Mouse (Mus musculus) megakaryocyte-erythroid progenitor cell, adult 5-6 weeks (primary cell): Measurements from ENCODE around the gene Pla2g2c. TPM values are rescaled to one million over a fixed set of nuclear protein-coding genes. Genes with fewer than 3 reads are reported as not detected.
A peak's percentile ranks its signal among the peaks of the same experiment; 100 is the strongest.

ENCODE experiments used
- ATAC-seq: replicated peaks from 2 replicates; pipeline ENCODE4 v1.8.0; 2016; ENCODE audit warnings: mild to moderate bottlenecking, inconsistent platforms; ENCODE audit not compliant: severe bottlenecking, poor library complexity, low FRiP score, low TSS enrichment
- total RNA-seq, 2 experiments: library from RNA; stranded (forward) in 1 of 2; stranded (reverse) in 1 of 2; fragments of 200-1000, 215-1000 nt in 1 of 2; fragments of >200 nt in 1 of 2; fragmentation: Nextera tagmentation in 1 of 2; gene quantifications; 2 replicates each; pipeline ENCODE4 v1.2.3; 2014 to 2017

The Pla2g2c gene
- total RNA-seq, 2 experiments from 2014 or later, result not detected

DNA sequence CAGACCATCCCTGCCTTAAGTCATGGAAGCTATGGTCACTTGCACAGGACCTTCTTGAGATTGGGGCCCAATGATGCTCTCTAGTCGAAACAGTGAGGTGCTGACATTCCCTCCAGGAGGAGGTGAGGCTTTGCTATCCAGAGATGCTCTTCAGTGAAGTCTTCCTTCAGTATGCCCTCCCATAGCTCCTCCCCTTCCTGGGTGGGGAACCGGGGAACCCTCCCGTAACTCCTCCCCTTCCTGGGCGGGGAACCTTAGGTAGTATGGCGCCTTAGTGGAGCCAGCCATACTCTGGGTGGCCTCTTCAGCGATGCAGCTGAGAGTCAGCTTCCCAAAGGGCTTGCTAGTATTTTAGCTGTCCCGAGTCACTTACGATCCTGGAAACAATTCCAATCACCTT lies 18.0 kb upstream of the Pla2g2c start:
- no peak for ATAC-seq

DNA sequence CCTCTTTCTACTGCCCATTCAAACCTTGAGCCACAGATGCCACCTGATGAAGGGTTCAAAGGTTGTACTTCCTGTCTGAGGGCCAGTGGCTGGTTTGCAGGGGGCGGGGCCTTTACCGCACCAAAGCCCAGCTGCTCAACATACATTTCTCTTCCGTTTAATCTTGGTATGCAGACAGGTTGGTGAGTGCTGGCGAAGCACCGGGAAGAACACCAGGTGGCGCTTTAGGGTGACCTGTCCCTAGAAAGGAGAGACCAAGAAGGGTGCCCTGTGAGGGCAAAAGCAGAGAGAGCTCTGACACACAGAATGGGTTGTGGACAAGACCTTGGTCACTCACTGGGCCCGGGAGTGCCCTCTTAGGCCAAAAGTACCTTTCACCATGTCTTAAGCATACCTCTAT lies 16.0 kb upstream of the Pla2g2c start:
- 0 out of 2 replicates have a peak, but pooled peaks have one; percentile 34 for ATAC-seq

- no peak for ATAC-seq
These were observed 15.3 kb upstream of the Pla2g2c start for GRCm38 (mm10) chr4:138709246-138709645.

DNA sequence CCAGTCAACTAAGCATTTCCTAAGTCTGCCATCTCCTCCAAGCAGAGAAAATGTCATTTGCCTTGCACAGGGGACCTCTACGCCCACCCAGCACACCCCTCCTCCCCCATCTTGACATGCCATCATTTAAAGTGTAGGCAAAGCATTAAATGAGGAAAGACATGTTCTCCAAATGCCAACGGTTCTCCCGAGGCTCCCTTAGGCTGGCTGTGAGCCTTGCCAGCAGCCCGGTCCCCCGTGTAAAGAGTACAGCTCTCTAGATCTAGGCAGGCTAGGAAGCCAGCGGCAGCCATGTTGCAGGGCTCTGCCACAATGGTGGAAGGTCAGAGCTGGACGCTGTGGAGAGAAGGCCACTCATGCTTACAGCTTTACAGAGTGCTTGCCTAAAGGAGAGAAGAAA lies 14.6 kb upstream of the Pla2g2c start:
- ATAC-seq, result no peak

- no peak for ATAC-seq
These were observed 14.0 kb upstream of the Pla2g2c start for GRCm38 (mm10) chr4:138710633-138711032.

DNA sequence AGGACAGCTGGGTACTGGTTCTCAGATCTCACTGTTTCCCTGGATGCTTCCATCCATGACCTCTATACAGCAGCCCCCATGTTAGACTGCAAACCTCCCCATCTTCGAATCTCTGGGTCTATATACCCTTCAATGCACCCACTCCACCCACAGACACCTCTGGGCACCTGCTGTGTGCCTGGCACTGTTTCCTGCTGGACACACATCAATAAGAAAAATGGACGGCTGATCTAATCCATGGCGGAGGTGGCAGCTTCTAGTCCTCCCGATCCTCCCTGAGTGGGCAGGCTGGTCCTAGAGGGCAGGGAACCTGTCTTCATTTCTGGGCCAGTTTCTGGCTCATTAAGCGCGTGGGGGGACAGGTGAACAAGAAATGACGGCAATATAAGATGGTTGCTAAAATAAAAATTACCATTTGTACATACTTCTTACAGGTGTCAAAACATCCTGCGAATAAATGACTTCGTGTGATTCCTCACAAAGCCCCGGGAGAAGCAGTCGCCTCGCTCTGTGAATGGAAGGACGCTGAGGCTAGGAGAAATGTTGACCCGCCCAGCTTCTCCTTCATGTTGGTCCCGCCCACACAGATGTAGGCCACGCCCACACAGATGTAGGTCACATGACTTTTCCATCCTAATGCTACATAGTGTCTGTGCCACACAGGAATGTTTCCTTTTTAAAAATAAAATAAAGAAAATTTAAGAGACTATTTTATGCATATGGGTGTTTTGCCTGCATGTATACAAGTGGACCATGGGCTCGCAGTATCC lies 13.4 kb upstream of the Pla2g2c start:
- no peak for ATAC-seq

DNA sequence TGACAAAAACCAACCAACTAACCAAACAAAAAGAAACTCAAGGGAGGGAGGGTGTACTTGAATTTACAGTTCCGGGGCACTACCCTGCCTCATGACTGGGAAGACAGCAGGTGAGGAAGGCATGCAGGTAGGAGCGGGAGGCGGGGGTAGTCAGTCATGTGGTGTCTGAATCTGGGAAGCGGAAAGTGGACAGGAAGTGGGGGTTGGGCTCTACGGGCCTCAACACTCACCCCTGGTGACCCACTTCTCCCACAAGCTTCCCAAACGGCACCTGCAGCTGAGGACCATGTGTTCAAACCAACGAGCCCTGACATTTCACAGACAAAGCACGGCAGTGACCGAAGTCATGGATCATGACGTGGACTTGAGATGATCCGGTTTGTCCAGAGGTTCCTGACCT lies 12.5 kb upstream of the Pla2g2c start:
- no peak for ATAC-seq

DNA sequence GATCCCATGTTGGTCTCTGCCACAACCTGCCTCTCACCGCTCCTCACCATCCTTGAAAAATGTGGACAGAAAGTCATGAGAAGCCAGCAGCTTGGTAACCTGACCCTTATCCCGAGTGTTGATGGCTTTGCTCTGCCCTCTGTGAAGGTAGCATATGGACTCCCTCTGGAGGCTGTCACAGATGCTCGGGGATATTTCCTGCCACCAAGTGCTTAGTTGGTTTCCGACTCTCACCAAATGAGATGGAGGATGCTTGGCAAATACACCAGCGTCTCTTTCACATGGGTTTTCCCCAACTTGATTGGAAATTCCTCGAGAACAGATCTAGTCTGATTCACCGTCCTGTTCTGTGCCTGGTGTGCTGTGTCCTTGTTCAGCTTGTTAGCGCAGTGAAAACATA lies 12.0 kb upstream of the Pla2g2c start:
- ATAC-seq, result no peak

GRCm38 (mm10) chr4:138714186-138714585 lies 10.4 kb upstream of the Pla2g2c start:
- ATAC-seq, result no peak

DNA sequence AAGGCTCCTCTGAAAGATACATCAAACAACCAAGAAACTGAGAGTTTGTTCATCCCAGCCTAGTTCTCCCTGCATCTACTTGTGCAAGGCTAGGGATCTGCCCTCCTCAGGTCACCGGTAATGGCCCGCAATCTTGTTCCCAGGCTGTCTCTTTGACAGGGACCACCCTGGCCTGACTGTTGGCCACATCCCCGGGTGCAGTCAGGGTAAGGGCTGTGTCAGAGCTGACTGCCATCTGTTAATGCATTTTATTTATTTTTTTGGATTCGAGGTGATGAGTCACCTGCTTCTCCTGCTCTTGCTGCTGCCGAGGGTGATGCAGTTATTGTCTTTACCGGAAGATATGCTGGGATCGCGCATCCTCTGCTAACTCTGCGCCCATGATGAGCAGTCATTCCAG lies 7.9 kb upstream of the Pla2g2c start:
- ATAC-seq, result no peak

DNA sequence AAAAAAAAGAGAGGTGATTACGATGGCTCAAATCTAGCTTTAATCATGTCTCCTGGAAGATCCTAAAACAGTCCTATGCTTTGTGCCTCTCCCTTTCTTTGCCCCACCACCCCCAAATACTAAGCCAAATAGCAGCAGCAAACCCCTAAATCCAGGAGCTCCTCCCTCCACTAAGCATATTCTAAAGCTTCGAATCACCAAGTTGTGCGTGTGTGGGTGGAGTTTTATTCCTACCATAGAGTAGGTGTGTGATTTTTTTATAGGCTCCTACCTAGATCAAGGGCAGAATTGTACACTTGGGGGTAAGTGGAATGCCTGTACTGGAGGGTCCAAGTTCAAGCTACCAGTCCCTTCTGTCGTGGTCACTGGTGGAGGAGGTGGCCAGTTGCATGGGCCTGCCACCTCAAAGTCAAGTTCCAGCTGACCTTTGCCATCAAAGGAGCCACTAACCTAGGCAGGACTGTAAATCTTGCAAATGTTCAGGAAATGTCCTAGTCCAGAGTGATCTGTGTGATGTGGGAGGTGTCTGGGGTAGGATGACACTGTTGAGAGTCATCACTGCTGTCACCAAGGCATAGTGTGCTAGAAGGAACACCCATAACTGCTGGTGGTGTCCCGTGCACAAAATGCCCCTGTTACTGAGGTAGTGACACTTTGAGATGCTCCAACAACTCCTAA lies 5.9 kb upstream of the Pla2g2c start:
- no peak for ATAC-seq

DNA sequence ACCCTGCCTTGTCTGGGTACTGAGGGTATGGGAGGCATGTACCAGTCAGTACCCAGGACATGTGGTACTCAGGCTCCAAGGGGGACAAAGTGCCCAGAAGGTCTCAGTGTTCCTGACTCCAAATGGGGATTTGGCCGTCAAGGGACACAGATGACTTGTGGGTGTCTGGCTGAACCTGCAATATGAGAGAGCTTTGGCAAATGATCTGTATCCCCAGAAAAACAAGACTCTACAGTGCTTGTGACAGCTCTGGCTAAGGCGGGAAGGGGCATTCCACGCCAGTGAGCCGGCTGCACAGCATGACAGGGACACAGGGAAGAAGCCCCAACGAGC lies 5.4 kb upstream of the Pla2g2c start:
- no peak for ATAC-seq

- ATAC-seq, result no peak
These were observed 905 bp upstream of the Pla2g2c start for GRCm38 (mm10) chr4:138723493-138724281.

DNA sequence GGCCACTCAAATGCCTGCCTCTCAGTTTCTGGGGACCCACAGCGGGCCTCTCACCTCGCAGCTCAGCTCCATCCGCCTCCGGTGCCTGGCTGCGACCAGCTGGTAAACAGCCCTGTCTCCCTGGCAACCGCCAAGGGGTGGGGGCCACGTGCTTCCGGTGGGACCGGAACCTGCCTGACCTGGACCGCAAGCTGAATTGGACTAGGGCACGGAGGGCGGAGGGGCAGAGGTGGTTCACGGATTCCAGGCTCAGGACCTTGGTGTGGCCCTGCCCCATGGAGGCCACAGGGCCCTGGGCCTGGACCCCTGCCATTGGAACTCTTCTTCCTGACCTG lies 502 bp downstream of the Pla2g2c start:
- no peak for ATAC-seq

DNA sequence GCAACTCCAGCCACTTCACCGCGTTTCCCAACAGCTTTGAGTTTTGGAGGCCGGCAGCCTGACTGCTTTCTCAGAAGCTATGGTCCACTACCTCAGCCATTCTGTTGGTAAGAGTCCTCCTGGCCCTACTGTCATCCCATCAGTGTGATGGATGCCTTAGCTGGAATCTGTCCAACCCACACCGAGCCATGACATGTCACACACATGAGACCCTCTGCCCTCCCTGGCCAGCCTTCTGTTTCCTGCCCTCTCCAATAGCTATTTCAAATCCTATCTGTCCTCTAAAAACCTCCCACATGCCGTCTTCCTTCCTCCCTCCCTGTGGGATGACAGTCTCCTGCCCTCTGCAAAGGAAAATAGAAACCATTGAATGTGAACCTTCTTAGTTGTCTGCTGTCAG lies 1.2 kb downstream of the Pla2g2c start:
- ATAC-seq, result no peak

- ATAC-seq, result no peak
These were observed 4.6 kb downstream of the Pla2g2c start for GRCm38 (mm10) chr4:138729018-138729703.

DNA sequence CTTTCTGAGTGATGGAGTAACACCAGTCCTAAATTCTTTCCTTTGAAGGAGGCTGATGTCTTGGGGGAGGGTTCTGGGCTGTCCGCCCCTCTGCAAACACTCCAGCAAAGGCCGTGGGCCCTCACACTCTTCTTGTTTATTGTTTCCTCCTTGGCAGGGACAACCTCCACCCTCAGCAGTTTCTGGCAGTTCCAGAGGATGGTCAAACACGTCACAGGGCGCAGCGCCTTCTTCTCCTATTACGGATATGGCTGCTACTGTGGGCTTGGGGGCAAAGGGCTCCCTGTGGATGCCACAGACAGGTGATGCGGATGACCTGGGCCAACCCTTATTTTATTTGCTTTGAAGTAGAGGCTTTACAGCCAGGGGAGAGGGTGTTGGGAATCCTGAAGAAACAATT lies 9.5 kb downstream of the Pla2g2c start:
- ATAC-seq, result no peak

- no peak for ATAC-seq
These were observed 10.3 kb downstream of the Pla2g2c start for GRCm38 (mm10) chr4:138734863-138735262.

DNA sequence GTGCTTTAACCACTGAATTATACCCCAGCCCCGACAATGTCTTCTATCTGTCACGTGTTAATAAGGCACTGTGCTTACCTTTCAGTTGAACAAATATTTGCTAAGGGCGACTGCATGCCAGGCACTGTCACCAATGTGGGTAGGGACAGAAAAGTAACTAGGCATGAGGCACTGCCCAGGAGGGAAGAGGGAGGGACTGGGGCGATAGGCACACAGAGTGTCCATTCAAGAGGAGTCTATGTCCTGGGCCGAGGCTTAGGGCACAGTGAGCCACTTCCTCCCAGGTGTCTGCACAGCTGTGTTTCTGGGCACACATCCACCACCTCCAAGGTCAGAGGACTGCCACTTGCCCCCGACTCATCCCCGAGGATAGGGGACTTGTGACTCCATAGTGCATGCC lies 12.4 kb downstream of the Pla2g2c start, which contains the start of gene Ubxn10:
Gene Ubxn10 (minus strand): TSS at position 137 of the 400 bp plus-strand sequence.
- no peak for ATAC-seq
